Mouse (Mus musculus): ENCODE results near the gene Tns2. TPM values are rescaled to one million over a fixed set of nuclear protein-coding genes. Genes with fewer than 3 reads are reported as not detected.

Tns2 gene
- total RNA-seq, 2 experiments from 2014 or later = 16.0 to 21.8 TPM

- DNase-seq (ENCODE audit: low spot score in 2 of 2) = no peak
Observed at GRCm38 (mm10) chr15:102091063-102091679, 9.0 kb upstream of the Tns2 start.

DNA sequence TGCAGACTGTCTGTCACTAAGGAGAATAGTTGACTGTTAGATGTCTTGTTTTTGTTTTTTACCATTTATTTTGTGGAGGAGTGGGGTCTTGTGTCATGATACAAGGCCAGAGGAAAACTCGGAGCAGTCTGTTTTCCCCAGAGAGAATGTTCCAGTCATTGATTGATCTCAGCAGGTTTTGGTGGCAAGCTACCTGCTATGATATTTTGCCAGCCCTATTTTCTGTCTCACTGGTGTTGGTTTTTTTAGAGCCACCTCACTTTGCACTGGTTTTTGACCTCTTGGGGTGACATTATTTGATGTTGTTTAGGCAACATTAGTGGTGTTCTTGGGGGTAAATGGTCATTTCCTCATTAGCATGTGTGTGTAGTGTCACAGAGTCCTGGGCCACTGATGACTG lies 8.5 kb upstream of the Tns2 start:
- DNase-seq (ENCODE audit: low spot score in 2 of 2) = no peak

GRCm38 (mm10) chr15:102092222-102092621 lies 8.0 kb upstream of the Tns2 start:
- no peak for DNase-seq (ENCODE audit: low spot score in 2 of 2)

- no peak for DNase-seq (ENCODE audit: low spot score in 2 of 2)
Observed at GRCm38 (mm10) chr15:102094157-102094556, 6.1 kb upstream of the Tns2 start.

DNA sequence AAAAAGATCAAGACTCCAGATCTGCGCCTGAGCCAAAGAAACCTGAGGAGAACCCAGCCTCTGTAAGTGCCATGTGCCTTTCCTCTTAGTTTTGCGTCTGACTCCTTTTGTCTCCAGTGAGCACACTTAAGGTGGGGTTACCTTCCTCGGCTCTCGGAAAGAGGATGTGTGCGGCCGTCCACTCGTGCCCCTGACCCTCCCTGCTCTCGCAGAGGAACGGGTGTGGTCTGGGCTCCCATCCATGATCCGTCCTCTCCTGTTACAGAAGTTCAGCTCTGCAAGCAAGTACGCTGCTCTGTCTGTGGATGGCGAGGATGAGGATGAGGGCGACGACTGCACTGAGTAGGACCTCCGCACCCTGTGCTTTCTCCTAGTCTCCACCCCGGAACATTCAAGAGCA lies 5.2 kb upstream of the Tns2 start:
- no peak for DNase-seq (ENCODE audit: low spot score in 2 of 2)

DNA sequence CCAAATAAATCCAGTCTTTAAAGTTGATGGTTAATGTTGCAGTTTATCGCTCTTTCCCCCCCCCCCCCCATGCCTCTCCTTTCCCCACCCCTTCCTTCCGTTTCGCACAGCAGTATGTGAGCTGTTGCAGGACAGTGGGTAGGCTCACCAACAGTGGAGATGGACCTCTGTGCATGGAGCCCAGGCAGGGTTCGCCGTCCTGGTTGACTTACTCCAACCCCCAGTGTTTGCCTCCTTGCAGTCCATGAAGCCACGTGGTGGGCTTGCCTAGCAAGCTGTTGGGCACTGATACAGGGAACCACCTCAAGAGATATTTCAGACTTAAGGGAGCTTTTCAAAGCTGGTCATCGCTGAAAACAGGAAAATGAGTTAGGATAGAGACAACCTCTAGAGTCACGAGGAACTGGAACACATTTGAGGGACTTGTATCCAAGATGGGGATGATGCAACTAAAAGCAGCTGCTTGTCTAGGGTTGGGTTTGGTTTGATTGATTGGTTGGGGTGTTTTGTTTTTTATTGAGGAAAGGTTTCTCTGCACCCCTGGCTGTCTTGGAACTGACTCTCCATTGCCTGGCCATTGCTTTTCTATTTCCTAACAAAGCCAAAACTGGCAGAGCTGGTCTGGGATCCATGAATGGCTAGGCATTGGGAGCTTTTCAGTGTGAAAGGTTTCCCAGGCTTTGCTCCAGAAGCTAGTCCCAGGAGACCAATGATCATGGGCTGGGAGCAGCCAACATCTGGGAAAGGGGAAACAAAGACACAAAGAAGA lies 2.9 kb upstream of the Tns2 start:
- no peak for DNase-seq (ENCODE audit: low spot score in 2 of 2)

DNA sequence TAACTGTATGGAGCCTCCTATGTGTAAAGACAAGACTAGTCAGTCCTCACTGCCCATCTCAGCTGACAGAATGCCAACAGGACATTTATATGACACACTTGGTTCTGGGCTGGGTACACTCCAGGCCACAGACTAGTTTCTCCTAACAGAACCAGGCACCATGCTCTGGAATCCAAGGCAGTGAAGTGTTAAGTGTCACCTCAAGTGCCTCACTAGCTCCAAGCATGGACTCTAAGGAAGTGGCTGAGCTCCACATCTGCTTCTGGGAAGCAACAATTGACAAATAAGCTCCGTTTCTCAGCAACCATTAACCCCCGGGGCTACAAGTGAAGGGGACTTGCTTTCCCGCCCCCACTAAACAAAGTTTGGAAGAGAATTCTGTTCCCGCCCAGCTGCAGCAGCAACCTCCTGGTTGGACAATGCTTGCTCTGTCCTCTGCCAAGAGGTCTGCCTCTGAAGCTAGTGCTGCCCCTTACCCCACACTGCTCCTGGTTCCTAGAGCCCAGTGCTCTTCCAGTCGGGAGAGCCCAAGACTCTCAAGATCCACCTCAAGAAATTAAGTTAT lies 2.1 kb upstream of the Tns2 start:
- DNase-seq (ENCODE audit: low spot score in 2 of 2) = no peak

GRCm38 (mm10) chr15:102099260-102099659 lies 953 bp upstream of the Tns2 start:
- no peak for DNase-seq (ENCODE audit: low spot score in 2 of 2)

DNA sequence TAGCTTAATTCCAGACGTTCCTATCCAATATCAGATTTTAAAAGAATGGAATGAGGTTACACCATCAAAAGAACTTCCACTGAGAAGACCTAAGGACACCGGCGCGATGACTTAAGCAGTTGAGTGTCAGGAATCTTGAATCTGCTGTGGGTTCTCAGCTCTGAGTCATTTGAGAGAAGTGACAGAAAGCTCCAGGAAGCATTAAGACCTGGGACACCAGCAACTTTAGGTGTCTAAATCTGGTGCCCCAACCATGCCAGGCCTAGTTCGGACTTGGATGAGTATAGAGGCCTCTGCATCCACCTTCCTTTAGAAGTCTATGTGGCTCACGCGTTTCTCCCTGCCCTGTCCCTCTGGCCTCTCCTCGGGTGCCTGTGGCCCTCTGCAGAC lies 447 bp upstream of the Tns2 start:
- DNase-seq (ENCODE audit: low spot score in 2 of 2) = no peak

DNA sequence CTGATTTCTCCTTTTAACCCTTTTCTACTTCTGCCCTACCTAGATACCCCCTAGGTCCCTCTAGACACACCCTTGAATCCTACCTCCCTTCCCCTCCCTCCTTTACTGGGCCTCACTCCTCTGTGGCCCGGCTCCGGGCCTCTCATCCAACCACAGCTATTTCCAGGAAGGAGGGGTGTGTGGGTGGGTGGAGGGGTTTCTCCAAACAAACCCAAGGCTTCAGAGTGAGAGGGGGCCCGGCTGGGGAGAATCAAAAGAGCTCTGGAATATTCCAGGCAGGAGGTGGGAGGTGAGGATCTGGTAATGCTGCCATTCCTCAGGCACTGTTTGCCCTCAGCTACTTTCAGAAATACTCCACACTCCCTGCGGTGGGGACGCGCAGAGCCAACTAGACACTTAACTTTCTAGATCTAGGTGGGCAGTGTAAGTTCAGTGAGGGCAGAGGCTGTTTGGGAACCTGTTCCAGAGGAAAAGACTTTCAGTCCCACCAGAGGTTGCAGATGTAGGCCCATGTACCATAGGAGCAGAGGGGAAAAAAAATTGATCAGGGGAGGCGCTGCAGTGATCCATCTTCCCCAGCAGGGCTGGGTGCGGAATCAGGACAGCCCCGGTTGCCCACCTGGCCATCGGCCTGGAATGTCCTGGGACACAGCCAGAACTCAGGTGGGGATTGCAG lies 921 bp downstream of the Tns2 start:
- DNase-seq (ENCODE audit: low spot score in 2 of 2) = no peak

GRCm38 (mm10) chr15:102101672-102102541 lies 1.7 kb downstream of the Tns2 start:
- no peak for DNase-seq (ENCODE audit: low spot score in 2 of 2)

GRCm38 (mm10) chr15:102102548-102103121 lies 2.4 kb downstream of the Tns2 start:
- no peak for DNase-seq (ENCODE audit: low spot score in 2 of 2)

GRCm38 (mm10) chr15:102103371-102103946 lies 3.2 kb downstream of the Tns2 start:
- no peak for DNase-seq (ENCODE audit: low spot score in 2 of 2)

DNA sequence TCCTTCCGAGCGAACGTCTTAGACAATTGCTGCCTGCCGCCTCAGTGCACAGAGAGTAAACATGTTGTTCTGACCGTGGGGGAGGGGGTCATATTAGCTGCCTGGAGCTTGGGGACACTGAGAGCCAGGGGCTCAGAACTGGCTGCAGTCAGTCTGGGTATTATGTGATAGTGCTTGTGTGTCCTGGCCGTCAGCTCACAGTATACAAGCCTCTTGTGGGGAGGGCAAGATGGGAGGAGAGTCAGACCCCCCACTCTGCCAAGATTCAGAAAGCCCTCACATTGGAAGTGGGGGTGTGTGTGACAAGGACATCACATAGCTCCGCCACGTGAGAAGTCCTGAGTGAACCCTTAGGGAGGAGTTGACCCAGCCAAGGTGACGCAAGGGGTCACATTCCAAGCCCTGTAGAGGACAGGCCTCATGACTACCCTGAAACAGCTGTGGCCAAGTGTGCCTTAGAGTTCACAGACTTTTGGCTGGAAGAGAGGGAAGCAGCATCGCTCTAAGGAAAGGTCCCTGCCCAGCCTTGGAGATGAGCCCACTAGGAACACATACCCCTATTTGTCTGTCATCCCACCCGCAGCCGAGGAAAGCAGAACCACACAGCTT lies 3.8 kb downstream of the Tns2 start:
- DNase-seq (ENCODE audit: low spot score in 2 of 2) = no peak

DNA sequence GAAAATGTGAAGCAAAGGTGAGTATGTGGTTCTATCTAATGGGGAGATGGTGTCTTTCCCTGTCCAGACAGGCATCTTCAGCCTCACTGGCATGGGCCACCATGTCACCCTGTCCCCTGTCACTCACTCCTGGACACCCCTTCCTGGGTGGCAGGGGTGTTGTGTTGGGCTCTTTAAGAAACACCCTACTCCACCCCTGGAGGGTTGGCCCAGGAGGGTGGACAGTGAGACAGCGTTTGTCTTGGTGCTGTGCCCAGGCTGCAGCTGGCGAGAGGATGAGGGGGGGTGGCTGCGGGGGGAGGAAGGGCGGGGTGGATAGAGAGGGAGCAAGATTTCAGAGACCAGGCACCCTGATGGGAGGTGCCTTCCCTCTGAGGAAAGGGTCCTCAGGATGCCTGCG lies 5.1 kb downstream of the Tns2 start:
- DNase-seq (ENCODE audit: low spot score in 2 of 2) = no peak

DNA sequence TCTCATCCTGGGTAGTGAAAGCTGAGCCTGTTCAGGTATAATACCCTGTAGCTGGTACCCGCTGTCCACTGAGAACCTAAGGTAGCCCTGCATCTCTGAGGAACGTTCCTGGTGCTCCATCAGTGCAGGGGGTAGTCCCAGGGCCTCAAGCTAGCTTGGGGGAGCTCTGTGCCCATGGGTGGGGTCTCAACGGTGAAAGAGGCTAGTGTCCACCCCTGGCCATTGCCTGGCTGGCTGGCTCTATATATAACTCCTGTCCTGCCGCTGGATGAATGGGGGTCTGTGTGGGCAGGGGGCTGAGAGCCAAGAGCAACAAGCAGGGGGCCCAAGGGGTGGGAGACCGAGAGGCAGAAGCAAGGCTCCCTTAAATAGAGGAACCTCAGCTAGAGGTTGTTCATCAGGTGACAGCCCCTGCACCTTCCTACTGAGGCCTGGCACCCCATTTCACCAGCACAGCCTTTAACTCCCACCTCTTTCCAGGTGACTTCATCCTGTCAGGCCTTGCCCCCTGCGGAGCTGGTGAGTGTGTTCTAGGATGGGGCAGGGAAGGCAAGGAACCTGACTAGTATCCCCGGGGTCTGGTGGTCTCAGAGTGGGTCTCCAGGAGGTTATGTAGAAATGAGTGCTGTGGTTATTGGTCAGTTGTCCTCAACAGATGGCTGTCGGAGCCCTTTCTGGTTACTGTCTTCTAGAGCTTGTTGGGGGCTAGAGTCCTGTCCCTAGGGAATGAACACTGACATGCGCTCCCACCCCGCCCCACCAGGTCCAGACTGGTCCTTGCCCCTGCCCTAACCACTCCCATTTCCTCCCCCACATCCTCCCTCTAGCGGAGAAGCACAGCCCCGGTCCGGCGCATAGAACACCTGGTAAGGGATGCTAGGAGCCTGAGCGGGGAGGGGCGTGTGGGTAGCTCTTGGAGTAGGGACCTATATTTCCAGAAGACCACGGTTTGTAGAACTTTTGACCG lies 5.8 kb downstream of the Tns2 start:
- no peak for DNase-seq (ENCODE audit: low spot score in 2 of 2)

DNA sequence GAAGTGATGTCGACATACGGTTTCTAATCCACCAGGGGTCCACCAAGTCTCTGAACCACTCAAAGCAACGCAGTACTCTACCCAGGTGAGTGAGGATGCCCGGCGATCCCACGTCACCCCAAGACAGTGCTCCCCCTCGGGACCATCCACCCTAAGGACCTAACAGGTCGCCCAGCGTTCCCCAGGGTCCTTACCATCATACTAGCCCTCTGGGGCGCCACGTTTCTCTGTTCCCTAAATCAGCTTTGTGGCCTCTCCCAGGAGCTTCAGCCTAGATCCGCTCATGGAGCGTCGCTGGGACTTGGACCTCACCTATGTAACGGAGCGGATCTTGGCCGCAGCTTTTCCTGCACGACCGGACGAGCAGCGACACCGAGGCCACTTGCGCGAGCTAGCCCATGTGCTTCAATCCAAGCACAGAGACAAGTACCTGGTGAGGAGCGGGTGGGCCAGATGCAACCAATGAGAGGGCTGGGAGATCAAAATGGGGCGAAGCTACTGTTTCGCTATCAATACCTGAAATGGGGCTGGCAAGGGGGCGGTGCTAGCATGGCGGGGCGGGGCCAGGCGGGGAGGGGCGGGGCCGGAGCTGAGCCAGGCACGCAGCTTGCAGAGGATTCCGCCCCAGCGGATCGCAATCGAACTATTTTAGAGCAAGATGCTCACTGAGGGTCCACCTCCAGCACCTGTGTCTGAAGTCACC lies 6.7 kb downstream of the Tns2 start:
- no peak for DNase-seq (ENCODE audit: low spot score in 2 of 2)

Data from left cerebral cortex, adult 18-20 months (tissue).